Mouse (Mus musculus) limb, embryonic 14.5 days (tissue): Measurements from ENCODE around the gene Gm20388. TPM values are rescaled to one million over a fixed set of nuclear protein-coding genes. Genes with fewer than 3 reads are reported as not detected.
A peak's percentile ranks its signal among the peaks of the same experiment; 100 is the strongest.

ENCODE experiments used
- ATAC-seq: fragments of 200-750 bp; cut with Nextera tagmentation; 2 replicates; pipeline ENCODE4 v1.8.0; 2017; ENCODE audit warnings: low read depth, moderate number of reproducible peaks, moderate TSS enrichment; ENCODE audit not compliant: low FRiP score
- DNase-seq: peaks from one replicate; pipeline ENCODE4 v3.0.0-alpha.2; 2015; ENCODE audit warnings: low spot score
- H3K27ac ChIP-seq: fragments of 300-500 bp; sonication (generic); replicated peaks from 2 replicates; pipeline ENCODE4 v1.5.1; 2014; ENCODE audit warnings: low read depth, mild to moderate bottlenecking, low read length, moderate library complexity, mixed read lengths
- H3K27me3 ChIP-seq: fragments of 300-500 bp; sonication (generic); 2 replicates; pipeline ENCODE4 v1.6.1; 2014; ENCODE audit warnings: low read length, mixed read lengths; ENCODE audit not compliant: control insufficient read depth, insufficient read depth
- H3K36me3 ChIP-seq: fragments of 300-500 bp; sonication (generic); 2 replicates; pipeline ENCODE4 v1.6.1; 2014; ENCODE audit warnings: mild to moderate bottlenecking, low read length, moderate library complexity, mixed read lengths; ENCODE audit not compliant: control insufficient read depth, insufficient read depth
- H3K4me1 ChIP-seq: fragments of 300-500 bp; sonication (generic); 2 replicates; pipeline ENCODE4 v1.6.1; 2014; ENCODE audit warnings: antibody characterized with exemption, low read length, mixed read lengths; ENCODE audit not compliant: control insufficient read depth, insufficient read depth
- H3K4me2 ChIP-seq: fragments of 300-500 bp; sonication (generic); replicated peaks from 2 replicates; pipeline ENCODE4 v1.6.1; 2014; ENCODE audit warnings: low read depth, mild to moderate bottlenecking, low read length, moderate library complexity; ENCODE audit not compliant: severe bottlenecking
- H3K4me3 ChIP-seq: fragments of 300-500 bp; sonication (generic); replicated peaks from 2 replicates; pipeline ENCODE4 v1.5.1; 2014; ENCODE audit warnings: low read length
- H3K9ac ChIP-seq: fragments of 300-500 bp; sonication (generic); 2 replicates; pipeline ENCODE4 v1.6.1; 2014; ENCODE audit warnings: mild to moderate bottlenecking, low read depth, low read length, moderate library complexity; ENCODE audit not compliant: severe bottlenecking
- H3K9me3 ChIP-seq: fragments of 300-500 bp; sonication (generic); 2 replicates; pipeline ENCODE4 v1.6.1; 2016; ENCODE audit warnings: low read length; ENCODE audit not compliant: control insufficient read depth
- POLR2A ChIP-seq: fragments of 200-500 bp; IDR thresholded peaks from 2 replicates; pipeline ENCODE4 v1.8.0; 2012; ENCODE audit warnings: inconsistent platforms, mild to moderate bottlenecking, moderate library complexity, borderline replicate concordance; ENCODE audit not compliant: insufficient read depth, insufficient read length; ENCODE audit errors: extremely low read depth
- WGBS: fragments of 180-500 bp; shearing (Covaris S2); extraction: QIAGEN DNeasy Blood & Tissue Kit; methylation state at CpG from one replicate; pipeline ENCODE4 v1.1.7; 2014; 5-methylcytosine and 5-hydroxymethylcytosine counted together
- polyA plus RNA-seq, 2 experiments: library from polyadenylated mRNA; depleted of rRNA in 1 of 2; stranded (reverse) in 1 of 2; unstranded in 1 of 2; fragments of >200 nt; fragmentation: Nextera tagmentation in 1 of 2; extraction: Ambion mirVana in 1 of 2; gene quantifications; 2 replicates each; pipeline versions ENCODE4 v1.2.1 to v1.2.3; 2012 to 2014

Gene Gm20388
- polyA plus RNA-seq, 2 experiments = 1.9 to 49.9 TPM

DNA sequence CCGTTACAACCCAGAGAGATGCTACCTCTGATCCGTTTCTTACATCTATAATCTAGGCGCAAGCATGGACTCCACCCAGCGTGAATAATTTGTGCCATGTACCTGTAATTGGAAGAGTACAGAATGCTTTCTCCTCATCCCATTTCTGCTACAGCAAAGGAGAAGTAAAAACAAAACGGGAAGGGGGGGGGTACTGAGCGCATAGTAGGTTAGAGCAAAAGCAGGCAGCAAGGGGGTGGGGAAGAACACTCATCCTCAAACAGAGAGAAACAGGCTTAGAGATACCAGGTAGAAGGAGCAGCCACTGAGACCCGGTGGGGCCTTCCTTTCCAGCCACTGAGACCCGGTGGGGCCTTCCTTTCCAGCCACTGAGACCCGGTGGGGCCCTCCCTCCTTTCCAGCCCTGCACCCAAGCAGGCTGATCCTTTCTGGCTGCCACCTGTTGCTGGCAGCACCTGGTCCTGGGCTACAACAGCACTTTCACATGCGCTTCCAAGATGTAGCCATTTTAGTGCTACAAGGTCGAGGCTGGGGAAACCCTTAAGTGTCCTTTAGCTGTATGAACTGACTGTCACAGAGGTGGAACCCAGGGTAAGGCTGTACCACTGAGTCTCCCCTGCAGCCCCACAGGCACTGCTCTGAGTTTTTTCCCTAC is 4451.3 kb downstream of the Gm20388 start:
- 74% methylated on average over 11 of the region's 11 CpGs for WGBS

DNA sequence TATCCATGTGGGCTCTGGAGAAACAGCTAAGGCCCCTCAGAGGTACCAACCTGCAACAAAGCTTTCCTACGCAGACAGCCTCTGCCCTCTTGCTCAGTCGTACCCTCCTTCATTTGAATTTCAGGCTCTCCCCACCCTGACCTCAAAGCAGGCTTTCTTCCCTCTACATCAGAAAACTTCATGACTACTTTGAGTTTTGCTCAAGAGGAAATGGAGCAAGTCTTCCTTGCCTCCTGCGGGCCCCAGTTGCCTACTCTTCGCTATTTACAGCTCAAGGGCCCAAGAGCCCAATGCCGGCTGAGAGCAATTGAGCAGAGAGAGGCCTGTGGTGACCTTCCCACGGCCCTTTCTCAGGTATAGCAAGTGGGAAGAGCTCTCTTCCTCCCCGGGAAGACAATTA is 4451.9 kb downstream of the Gm20388 start:
- H3K9ac ChIP-seq = no peak overlapping the region
- H3K27me3 ChIP-seq = no peaks in the 10 kb centered on the region
- H3K4me2 ChIP-seq = no peak overlapping the region
- no peak overlapping the region for H3K4me3 ChIP-seq
- H3K9me3 ChIP-seq = no peaks in the 10 kb centered on the region
- no peak for DNase-seq
- no peak for ATAC-seq
- no peaks in the 10 kb centered on the region for H3K4me1 ChIP-seq
- 78% methylated on average over 7 of the region's 7 CpGs for WGBS
- no peaks in the 10 kb centered on the region for H3K36me3 ChIP-seq
- H3K27ac ChIP-seq = no peak overlapping the region
- TF ChIP-seq POLR2A = no peak

More for the DNA sequence above, 4451.3 kb downstream of the Gm20388 start:
- H3K36me3 ChIP-seq = no peaks in the 10 kb centered on the region
- ATAC-seq (no peak), DNase-seq (no peak)
- no peak for TF ChIP-seq POLR2A
- H3K4me1 ChIP-seq = no peaks in the 10 kb centered on the region
- H3K9ac ChIP-seq = no peak overlapping the region
- H3K4me2 ChIP-seq = no peak overlapping the region
- H3K27me3 ChIP-seq = no peaks in the 10 kb centered on the region
- H3K27ac ChIP-seq = no peak overlapping the region
- H3K9me3 ChIP-seq = no peaks in the 10 kb centered on the region
- H3K4me3 ChIP-seq = no peak overlapping the region

DNA sequence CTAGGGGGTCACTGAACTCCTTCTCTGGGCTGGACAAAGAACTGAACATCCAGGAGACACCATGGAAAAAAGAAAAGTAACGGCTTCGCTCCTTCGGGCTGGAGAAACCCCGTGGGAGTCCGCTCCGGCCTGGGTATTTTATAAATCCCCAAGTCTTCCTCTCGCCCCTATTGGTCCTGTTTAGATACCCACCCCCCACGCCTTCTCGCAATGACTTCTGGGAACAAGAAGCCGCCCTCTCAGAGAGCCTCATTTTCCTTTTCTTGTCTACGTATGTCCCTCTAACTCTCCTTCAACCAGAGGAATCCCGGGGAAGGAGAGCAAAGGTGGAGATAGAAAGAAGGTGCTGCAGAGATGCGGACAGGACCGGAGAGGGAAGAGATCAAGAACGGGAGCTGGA is 4452.7 kb downstream of the Gm20388 start:
- Histone ChIP-seq H3K36me3 (no peaks in the 10 kb centered on the region), H3K4me1 (no peaks in the 10 kb centered on the region), H3K4me2 (no peak overlapping the region), H3K9me3 (no peaks in the 10 kb centered on the region), H3K27me3 (no peaks in the 10 kb centered on the region), H3K27ac (no peak overlapping the region), H3K9ac (no peak overlapping the region), H3K4me3 (no peak overlapping the region)
- ATAC-seq (no peak), DNase-seq (no peak)
- WGBS = 92% methylated on average over 15 of the region's 15 CpGs
- no peak for TF ChIP-seq POLR2A

DNA sequence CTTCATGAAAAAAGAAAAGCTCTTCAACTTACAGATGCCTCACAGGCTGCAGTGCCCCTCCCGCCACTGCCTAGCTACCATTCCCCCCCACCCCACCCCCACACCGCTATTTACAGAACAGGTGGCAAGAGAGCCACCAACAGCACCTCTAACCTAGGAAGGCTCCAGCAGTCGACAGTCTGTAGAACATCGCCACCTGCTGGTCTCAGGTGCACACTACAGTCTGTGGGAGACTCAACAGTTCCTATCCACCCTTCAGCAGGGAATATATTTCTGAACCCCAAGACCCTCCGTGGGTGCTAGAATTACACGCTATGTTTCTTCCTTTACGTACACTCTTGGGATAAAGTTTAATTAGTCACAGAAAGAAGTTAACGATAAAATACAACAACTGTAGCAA is 4457.6 kb downstream of the Gm20388 start:
- peak; percentile 78 for DNase-seq

DNA sequence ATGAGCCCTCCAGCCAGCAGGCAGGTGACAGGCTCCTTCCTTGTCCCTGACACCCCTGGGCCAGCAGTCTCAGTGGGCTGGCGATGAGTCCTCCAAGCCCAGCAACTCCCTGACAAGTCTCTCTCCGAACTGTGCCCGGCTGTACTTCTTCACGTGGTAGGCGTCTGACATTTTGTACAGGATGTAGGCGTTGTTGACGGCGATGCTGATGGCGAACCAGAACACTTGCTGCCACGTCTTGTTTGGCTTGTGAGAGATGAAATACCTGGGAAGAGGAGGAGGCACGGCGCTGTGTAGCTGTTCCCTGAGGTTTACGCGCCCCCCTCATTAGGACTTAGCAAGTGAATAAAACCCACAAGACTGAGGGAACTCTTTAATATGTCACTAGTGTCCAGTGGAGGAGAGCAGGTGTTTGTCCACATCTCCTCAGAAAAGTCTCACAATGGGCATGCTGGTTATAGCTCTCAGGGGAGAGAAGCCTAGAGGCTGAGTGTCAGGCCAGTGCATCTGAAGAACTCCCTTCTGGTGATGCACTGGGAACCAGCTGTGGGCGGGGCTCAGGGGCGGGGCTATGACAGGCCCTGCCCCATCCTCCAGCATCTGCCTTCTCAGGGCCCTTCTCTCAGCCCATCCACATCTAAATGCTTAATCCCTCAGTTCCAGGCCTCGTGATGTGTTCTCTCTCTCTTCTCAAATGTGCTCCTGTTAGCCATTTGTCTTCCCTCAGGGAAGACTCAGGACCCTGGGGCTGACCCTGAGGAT is 4460.0 kb downstream of the Gm20388 start:
- 77% methylated on average over 17 of the region's 17 CpGs for WGBS
- Histone ChIP-seq H3K27ac (no peak overlapping the region), H3K9ac (no peak overlapping the region), H3K9me3 (no peaks in the 10 kb centered on the region), H3K4me3 (no peak overlapping the region), H3K4me2 (no peak overlapping the region), H3K27me3 (no peaks in the 10 kb centered on the region), H3K36me3 (no peaks in the 10 kb centered on the region), H3K4me1 (no peaks in the 10 kb centered on the region)
- DNase-seq = no peak
- no peak for TF ChIP-seq POLR2A
- no peak for ATAC-seq

More for the DNA sequence above, 4457.6 kb downstream of the Gm20388 start:
- no peak for TF ChIP-seq POLR2A
- H3K36me3 ChIP-seq = no peaks in the 10 kb centered on the region
- H3K9ac ChIP-seq = no peak overlapping the region
- no peaks in the 10 kb centered on the region for H3K27me3 ChIP-seq
- no peaks in the 10 kb centered on the region for H3K9me3 ChIP-seq
- no peak overlapping the region for H3K27ac ChIP-seq
- WGBS = 16% methylated on average over 8 of the region's 8 CpGs
- H3K4me1 ChIP-seq = no peaks in the 10 kb centered on the region
- H3K4me2 ChIP-seq = no peak overlapping the region
- peak; percentile 44; the same call in 1 of the 2 replicates for ATAC-seq
- H3K4me3 ChIP-seq = no peak overlapping the region
